Mouse (Mus musculus) heart, adult 8-10 months (tissue): ENCODE data around the gene Zfp658. TPM values are rescaled to one million over a fixed set of nuclear protein-coding genes. Genes with fewer than 3 reads are reported as not detected.

Experiments
- DNase-seq: peaks from one replicate; pipeline ENCODE4 v3.0.0; 2022; ENCODE audit warnings: low spot score
- total RNA-seq, 4 experiments: library from RNA; stranded (reverse); gene quantifications; 2 replicates each; pipeline ENCODE4 v1.2.4; 2022

Gene Zfp658
- total RNA-seq, 4 experiments from 2014 or later = 0.66 to 1.1 (median 0.88) TPM

GRCm38 (mm10) chr7:43580526-43580925, 18.5 kb downstream of the Zfp658 start:
- DNase-seq = no peak

- no peak for DNase-seq
Measured at GRCm38 (mm10) chr7:43584790-43585189, 22.7 kb downstream of the Zfp658 start.

GRCm38 (mm10) chr7:43601884-43602283, 39.8 kb downstream of the Zfp658 start:
- no peak for DNase-seq

- DNase-seq = peak; percentile 29
Measured at GRCm38 (mm10) chr7:43606896-43607742, 45.1 kb downstream of the Zfp658 start, which contains the start of gene Zfp819. Zfp819 (plus strand) TSS chr7:43607169.

- no peak for DNase-seq
Measured at GRCm38 (mm10) chr7:43607743-43608287, 45.8 kb downstream of the Zfp658 start.

GRCm38 (mm10) chr7:43608316-43608824, 46.3 kb downstream of the Zfp658 start:
- no peak for DNase-seq

- DNase-seq = no peak
Measured at GRCm38 (mm10) chr7:43613816-43614551, 51.9 kb downstream of the Zfp658 start.

- no peak for DNase-seq
Measured at GRCm38 (mm10) chr7:43622927-43623326, 60.9 kb downstream of the Zfp658 start.

- no peak for DNase-seq
Measured at GRCm38 (mm10) chr7:43623819-43624218, 61.8 kb downstream of the Zfp658 start.

Other genes with a start within 250 kb of the Zfp658 start
- 10 to 100 TPM; 14.9 to 16.4 (median 15.7) TPM for gene Zfp715, start 249.0 kb upstream of the Zfp658 start, total RNA-seq
- not detected for gene Siglecf, start 210.9 kb upstream of the Zfp658 start, total RNA-seq
- gene Siglecg, start 154.1 kb upstream of the Zfp658 start, total RNA-seq = under 1 TPM; 0.06 to 0.69 (median 0.15) TPM
- gene Lim2, start 134.6 kb upstream of the Zfp658 start, total RNA-seq = under 1 TPM in 1 of 4 experiments, not detected in 3; 0.32 TPM
- gene Nkg7, start 125.2 kb upstream of the Zfp658 start, total RNA-seq = 1 to 10 TPM in 1 of 4 experiments, not detected in 3; 1.1 TPM
- gene Cldnd2, start 121.5 kb upstream of the Zfp658 start, total RNA-seq = not detected
- 1,000 to 10,000 TPM; 1,243 to 1,357 (median 1,292) TPM for gene Etfb, start 118.2 kb upstream of the Zfp658 start, total RNA-seq
- gene Gm45233, start 118.1 kb upstream of the Zfp658 start, total RNA-seq = 1 to 10 TPM in 2 of 4 experiments, under 1 TPM in 2; 0.44 to 1.3 (median 0.94) TPM
- gene Vsig10l, start 99.1 kb upstream of the Zfp658 start, total RNA-seq = 1 to 10 TPM in 2 of 4 experiments, under 1 TPM in 2; 0.71 to 4.4 (median 1.6) TPM
- under 1 TPM; 0.09 to 0.38 (median 0.24) TPM for gene Iglon5, start 72.2 kb upstream of the Zfp658 start, total RNA-seq
- gene 4931406B18Rik, start 56.3 kb upstream of the Zfp658 start, total RNA-seq = not detected
- 1 to 10 TPM; 1.6 to 3.1 (median 2.7) TPM for gene Cd33, start 17.8 kb upstream of the Zfp658 start, total RNA-seq
- gene Zfp719, start 17.4 kb downstream of the Zfp658 start, total RNA-seq = 1 to 10 TPM; 4.4 to 8.0 (median 5.6) TPM
- not detected for gene Zfp819, start 44.9 kb downstream of the Zfp658 start, total RNA-seq
- not detected for gene Ceacam18, start 72.5 kb downstream of the Zfp658 start, total RNA-seq
- gene Siglece, start 97.9 kb downstream of the Zfp658 start, total RNA-seq = 1 to 10 TPM in 3 of 4 experiments, under 1 TPM in 1; 0.75 to 1.6 (median 1.1) TPM
- gene Ctu1, start 109.8 kb downstream of the Zfp658 start, total RNA-seq = 1 to 10 TPM; 2.9 to 3.4 (median 3.1) TPM
- under 1 TPM in 3 of 4 experiments, not detected in 1; 0.27 to 0.49 (median 0.34) TPM for gene Klk14, start 128.2 kb downstream of the Zfp658 start, total RNA-seq
- gene Klk13, start 150.3 kb downstream of the Zfp658 start, total RNA-seq = not detected
- gene Klk12, start 206.6 kb downstream of the Zfp658 start, total RNA-seq = not detected
- gene Klk11, start 212.3 kb downstream of the Zfp658 start, total RNA-seq = under 1 TPM in 3 of 4 experiments, not detected in 1; 0.32 to 0.79 (median 0.37) TPM
- under 1 TPM; 0.22 to 0.57 (median 0.25) TPM for gene Klk10, start 218.8 kb downstream of the Zfp658 start, total RNA-seq
- gene Klk9, start 229.6 kb downstream of the Zfp658 start, total RNA-seq = not detected
- 10 to 100 TPM in 3 of 4 experiments, 1 to 10 TPM in 1; 9.4 to 12.4 (median 11.2) TPM for gene Klk8, start 235.3 kb downstream of the Zfp658 start, total RNA-seq
- not detected for gene Klk7, start 249.0 kb downstream of the Zfp658 start, total RNA-seq